Mouse (Mus musculus) induced T-regulatory cell, adult 2 months (primary cell): ENCODE data around the gene Dok1.

Source experiments
- DNase-seq: peaks from one replicate; pipeline ENCODE4 v3.0.0-alpha.2; 2012; ENCODE audit warnings: low read depth

Dok1 gene

DNA sequence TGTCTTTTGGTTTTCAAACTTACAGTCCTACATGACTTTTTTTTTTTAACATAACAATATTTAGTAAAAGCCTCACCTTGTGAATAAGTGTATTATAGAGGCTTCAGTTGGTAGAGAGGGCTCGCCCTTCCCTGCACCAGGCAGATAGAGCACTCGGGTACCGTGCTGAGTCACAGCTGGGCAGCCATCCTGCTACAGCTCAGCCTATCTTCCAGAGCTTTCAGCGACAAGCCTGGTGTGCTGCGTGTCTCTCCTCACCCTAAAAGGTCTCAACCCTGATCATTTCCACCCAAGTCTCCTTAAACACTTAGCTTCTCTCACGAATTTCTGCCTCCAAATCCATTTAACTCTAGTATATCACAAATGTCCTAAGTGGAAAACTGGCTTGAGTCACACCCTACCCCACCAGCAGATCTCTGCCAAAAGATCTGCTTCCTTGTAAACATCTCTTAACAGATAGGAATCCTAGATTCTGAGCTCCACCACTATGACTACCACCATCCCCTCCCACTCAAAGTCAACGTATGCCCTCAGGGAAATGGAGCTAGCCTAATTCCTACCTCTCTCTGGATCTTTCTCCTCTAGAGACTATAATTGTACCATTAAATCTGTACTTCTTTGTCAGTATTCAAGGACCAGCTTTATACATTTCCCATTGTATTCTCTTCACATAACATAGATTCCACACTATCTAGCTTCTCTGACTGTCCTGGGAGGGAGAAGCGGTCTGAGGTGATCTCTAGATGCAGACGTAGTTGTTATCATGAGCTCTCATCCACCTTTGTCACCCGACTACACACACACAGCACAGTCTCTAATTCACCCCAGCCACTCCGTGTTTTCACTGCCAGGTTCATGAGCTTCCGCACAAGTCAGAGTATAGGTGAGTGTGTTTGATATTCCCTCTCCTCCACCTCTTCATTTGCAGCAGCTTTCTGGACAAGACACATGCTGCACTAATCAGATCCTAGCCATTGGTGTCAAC is 18.5 kb downstream of the Dok1 start:
- no peak for DNase-seq

DNA sequence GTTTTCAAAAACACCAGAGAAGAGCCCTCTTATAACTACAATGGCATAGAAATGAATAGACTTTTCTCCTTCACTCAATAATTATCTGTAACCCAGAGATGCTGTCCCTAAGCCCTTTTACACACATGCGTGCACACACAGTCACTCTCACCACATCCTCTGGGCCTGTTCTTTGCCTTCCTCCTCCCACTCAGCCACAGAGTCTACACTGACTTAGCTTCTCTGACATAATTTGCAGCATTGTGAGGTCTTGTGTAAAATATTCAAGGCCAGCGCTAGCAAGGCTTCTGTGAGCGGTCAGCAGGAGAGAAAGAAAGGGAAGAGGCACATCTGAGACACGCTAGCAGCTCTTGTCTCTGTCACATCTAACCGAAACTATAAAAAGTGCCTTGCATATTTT is 19.8 kb downstream of the Dok1 start:
- peak; percentile 65 for DNase-seq

GRCm38 (mm10) chr6:83011756-83012155 is 21.5 kb downstream of the Dok1 start:
- no peak for DNase-seq

DNA sequence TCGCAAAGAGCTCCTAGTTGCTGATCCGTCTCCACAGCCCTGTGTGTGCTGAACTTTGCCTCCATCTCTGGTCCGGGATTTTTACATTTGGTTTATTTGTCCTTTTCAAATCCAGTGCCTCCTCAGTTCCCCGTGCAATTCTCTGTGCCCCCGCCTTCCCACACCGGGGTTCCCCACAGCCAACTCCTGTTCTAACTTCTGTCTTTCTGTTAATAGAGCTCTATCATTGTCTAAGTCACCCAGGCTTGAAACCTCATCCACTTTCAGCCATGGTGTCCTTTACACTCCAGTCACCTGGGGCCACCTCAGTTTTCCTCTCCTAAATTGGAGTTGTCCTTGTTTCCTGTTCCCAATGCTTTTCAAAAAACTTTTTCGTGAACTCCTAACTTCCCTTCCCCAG is 22.0 kb downstream of the Dok1 start:
- DNase-seq: no peak

- peak; percentile 72 for DNase-seq
Measured at GRCm38 (mm10) chr6:83010010-83010409, 23.3 kb downstream of the Dok1 start.

GRCm38 (mm10) chr6:83008659-83009058 is 24.6 kb downstream of the Dok1 start:
- DNase-seq: peak; percentile 49

- no peak for DNase-seq
Measured at GRCm38 (mm10) chr6:83006114-83006513, 27.2 kb downstream of the Dok1 start.

- no peak for DNase-seq
Measured at GRCm38 (mm10) chr6:83005444-83006011, 27.7 kb downstream of the Dok1 start.

DNA sequence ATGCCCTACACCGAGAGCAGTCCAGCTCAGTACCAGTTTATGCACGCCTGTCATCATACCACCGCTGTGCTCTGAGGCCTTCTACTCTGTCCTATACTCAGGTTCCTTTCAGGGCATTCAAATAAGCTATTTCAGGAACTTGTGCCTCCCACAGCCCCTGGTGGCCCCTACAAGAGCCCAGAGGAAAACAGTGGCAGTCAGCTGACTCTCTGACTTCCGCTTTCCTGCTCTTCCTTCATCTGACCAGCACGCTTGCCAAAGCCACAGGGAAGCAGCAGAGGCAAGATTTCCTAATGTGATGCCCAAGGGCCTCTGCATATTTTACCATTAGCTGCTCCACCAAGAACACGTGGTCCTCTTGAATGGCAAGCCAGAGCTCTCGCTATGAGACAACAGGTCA is 28.4 kb downstream of the Dok1 start:
- no peak for DNase-seq

GRCm38 (mm10) chr6:83004309-83004708 is 29.0 kb downstream of the Dok1 start:
- DNase-seq: no peak

DNA sequence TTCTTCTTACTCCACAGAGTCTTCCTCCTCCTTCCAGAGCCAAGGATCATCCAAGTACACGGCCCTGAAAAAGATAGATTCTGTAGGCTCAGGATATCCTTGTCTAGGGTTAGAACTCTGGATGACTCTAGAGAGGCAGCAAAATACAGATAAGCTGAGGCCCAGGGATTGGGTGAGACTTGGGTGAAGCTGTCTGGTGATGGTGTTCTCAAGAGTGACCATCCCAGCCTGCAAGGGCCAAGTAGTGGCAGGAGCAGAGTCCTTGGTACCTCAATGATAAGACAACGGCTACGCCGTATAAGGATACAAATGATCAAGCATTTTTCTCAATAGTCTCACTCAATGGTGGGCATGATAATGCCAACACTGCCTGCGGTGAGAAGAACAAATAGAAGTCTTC is 29.4 kb downstream of the Dok1 start:
- no peak for DNase-seq

GRCm38 (mm10) chr6:83003082-83003481 is 30.2 kb downstream of the Dok1 start:
- no peak for DNase-seq

DNA sequence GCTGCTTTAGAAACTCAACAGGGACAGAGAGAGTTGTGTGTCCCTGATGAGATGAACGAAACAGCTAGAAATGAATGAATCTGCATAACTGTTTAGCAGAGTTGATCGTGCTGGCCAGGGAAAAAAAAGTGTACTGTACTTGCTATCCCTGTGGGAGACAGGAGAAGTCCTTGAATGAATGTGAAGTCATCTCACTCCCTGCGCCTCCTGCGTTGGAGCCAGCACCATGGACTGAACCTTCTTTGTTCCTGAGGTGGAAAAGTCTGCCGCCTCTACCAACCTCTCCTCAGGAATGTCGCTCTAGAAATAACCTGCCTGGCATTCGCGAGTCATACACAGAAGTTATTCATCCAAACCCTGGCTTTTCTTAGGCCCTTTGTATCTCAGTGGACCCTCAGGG is 33.3 kb downstream of the Dok1 start:
- DNase-seq: no peak

DNA sequence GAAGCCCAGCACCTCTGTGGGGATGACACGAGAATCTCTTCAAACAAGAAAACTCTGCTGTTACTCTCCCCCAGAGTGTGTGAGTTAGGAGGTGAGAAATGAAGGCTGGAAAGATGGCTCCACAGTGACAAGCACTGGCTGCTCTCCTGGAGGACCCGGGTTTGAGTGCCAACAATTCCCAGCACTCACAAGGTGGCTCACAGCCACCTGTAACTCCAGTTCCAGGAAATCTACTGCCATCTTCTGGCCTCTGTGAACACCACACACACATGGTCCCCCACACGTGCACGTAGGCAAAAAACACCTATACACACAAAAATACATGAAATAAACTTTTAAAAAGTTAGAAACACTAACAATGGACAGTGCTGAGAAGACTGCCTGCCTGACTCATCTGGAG is 34.9 kb downstream of the Dok1 start:
- peak; percentile 39 for DNase-seq

DNA sequence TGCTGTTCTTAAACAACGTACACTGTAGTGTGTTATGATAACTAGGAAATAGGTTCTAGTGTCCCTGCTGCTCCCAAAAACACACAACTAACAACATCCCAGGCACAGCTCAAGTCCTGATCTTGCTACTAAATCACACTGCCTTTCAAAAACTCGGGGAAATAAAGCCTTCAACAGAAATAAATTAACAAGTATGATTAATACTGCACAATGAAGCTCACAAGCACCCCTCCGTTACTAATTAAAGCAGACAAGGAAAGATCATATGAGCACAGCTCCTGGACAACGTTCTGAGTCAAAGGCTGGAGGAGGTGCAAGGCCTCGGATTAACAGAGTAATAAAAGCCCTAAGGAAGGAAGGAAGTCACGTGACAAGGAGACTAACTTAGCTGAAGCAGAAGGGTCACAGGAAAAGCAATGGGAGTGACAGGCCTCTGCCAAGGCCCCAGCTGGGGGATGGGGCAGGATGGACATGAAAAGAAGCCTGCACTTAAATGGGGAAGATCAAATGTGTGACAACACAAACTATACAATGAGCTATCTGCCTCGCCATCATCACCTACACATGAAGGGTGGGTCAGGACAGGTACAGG is 35.7 kb downstream of the Dok1 start:
- no peak for DNase-seq

DNA sequence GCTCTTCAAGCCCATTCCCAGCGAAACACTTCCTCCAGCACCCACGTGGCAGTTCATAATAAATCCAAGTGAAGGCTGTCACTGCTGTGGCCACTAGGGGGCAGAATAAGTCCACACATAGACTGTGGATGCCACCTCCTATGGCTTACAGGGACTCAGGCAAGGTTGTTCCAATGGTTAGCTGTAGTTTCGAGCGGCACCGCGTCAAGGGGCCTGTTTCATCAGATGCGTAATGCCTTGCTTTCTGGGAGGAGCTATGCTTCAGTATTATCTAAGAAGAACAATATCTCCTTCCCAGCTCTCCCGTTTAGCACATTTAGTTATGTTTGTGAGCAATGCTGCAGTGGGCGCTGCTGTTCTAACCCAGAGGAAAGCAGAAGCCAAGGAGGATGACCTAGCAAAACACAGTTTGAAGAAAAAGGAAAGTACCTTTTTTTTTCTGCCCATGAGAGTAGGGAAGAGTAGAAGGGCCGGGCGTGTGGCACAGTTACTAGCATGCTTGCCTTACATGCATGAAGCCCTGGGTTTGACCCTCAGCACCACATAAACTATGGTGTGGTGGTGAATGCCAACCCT is 36.4 kb downstream of the Dok1 start:
- DNase-seq: peak; percentile 95

DNA sequence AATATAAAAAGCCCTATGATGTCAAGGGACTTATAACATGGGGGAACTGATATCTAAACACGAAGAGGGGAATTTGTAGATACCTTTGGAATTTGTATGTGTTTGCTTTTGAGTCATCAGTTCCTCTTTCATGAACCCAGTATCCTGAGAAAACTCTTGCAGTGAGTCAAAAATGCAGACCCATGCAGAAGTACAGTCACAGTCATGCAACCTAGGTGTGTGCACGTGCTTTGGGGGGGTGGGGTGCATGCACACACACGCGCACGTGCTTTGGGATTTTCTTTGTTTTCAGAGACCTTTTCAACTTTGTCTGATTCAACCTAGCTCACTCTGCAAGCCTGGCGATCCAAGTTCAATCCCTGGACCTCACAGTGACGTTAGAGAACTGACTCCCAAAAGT is 38.9 kb downstream of the Dok1 start:
- DNase-seq: no peak

GRCm38 (mm10) chr6:82993696-82994095 is 39.6 kb downstream of the Dok1 start:
- DNase-seq: no peak

DNA sequence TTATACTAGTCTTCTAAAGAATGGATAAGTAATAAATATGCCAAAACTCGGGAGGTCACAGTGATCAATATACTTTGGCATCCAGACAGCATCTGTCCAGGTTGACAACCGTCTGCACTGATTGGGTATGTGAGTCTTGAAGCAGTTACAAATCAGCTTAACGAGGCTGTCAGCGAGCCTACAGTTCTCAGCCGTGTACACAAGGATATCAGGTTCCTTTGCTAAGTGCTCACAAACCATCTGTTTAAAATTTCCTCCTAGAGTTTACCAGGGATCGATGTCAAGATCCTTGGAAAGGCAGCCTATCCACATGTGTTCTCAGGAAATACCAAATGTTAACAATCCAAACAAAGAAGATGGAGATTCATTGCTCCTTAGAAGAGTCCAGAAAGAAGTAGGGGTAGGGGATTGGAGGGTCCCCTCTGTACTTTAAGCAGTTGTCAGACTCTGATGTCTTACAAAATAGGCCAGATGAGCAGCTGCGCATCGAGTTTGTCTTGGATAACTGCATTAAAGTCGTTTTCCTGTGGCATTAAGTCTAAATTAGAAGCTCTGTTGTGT is 45.8 kb downstream of the Dok1 start:
- no peak for DNase-seq
